Mouse (Mus musculus) spleen, postnatal 10 days (tissue): Measurements from ENCODE around the gene 2810004N23Rik.
"Not testable (repeated sequence)": the region's sequence is repeated elsewhere in the genome, so short reads cannot be mapped to it uniquely, and the experiment has no call there.

Experiments used
- DNase-seq, 2 experiments: peaks; one replicate each; pipeline ENCODE4 v3.0.0; 2021 to 2022; ENCODE audit warnings: low spot score in 2 of 2

Gene 2810004N23Rik

GRCm38 (mm10) chr8:124866669-124867068 lies 3.7 kb upstream of the 2810004N23Rik start:
- DNase-seq: no peak

- DNase-seq: peak; percentile 22 to 27
Measured at GRCm38 (mm10) chr8:124863729-124864128, 809 bp upstream of the 2810004N23Rik start.

- no peak for DNase-seq
Measured at GRCm38 (mm10) chr8:124863163-124863677, 300 bp upstream of the 2810004N23Rik start.

- DNase-seq: no peak
Measured at GRCm38 (mm10) chr8:124860188-124860587, 2.7 kb downstream of the 2810004N23Rik start.

- DNase-seq: peak in 1 of 2 experiments; percentile 64
Measured at GRCm38 (mm10) chr8:124859466-124859865, 3.5 kb downstream of the 2810004N23Rik start.

- no peak for DNase-seq
Measured at GRCm38 (mm10) chr8:124853511-124853910, 9.4 kb downstream of the 2810004N23Rik start.

GRCm38 (mm10) chr8:124845573-124845972 lies 17.3 kb downstream of the 2810004N23Rik start:
- no peak for DNase-seq

GRCm38 (mm10) chr8:124845131-124845530 lies 17.8 kb downstream of the 2810004N23Rik start:
- DNase-seq: no peak

- DNase-seq: not testable (repeated sequence)
Measured at GRCm38 (mm10) chr8:124842929-124843328, 20.0 kb downstream of the 2810004N23Rik start.

- DNase-seq: no peak
Measured at GRCm38 (mm10) chr8:124841775-124842174, 21.1 kb downstream of the 2810004N23Rik start.

- no peak for DNase-seq
Measured at GRCm38 (mm10) chr8:124840900-124841299, 22.0 kb downstream of the 2810004N23Rik start.

- DNase-seq: no peak
Measured at GRCm38 (mm10) chr8:124839371-124839770, 23.5 kb downstream of the 2810004N23Rik start.

GRCm38 (mm10) chr8:124837956-124838355 lies 25.0 kb downstream of the 2810004N23Rik start:
- DNase-seq: no peak

GRCm38 (mm10) chr8:124836907-124837306 lies 26.0 kb downstream of the 2810004N23Rik start:
- DNase-seq: no peak

GRCm38 (mm10) chr8:124836273-124836672 lies 26.6 kb downstream of the 2810004N23Rik start:
- no peak for DNase-seq

GRCm38 (mm10) chr8:124835848-124836247 lies 27.1 kb downstream of the 2810004N23Rik start:
- DNase-seq: no peak

- DNase-seq: no peak
Measured at GRCm38 (mm10) chr8:124833430-124834205, 29.3 kb downstream of the 2810004N23Rik start.

- no peak for DNase-seq
Measured at GRCm38 (mm10) chr8:124831941-124832340, 31.0 kb downstream of the 2810004N23Rik start.

- DNase-seq: no peak
Measured at GRCm38 (mm10) chr8:124831531-124831930, 31.4 kb downstream of the 2810004N23Rik start.

- no peak for DNase-seq
Measured at GRCm38 (mm10) chr8:124830050-124830449, 32.9 kb downstream of the 2810004N23Rik start.

GRCm38 (mm10) chr8:124828561-124829240 lies 34.2 kb downstream of the 2810004N23Rik start:
- no peak for DNase-seq

GRCm38 (mm10) chr8:124827387-124827786 lies 35.5 kb downstream of the 2810004N23Rik start:
- DNase-seq: peak; percentile 44 to 61

- DNase-seq: no peak
Measured at GRCm38 (mm10) chr8:124826658-124827057, 36.3 kb downstream of the 2810004N23Rik start.
